Mouse (Mus musculus) testis, adult 2 months (tissue): ENCODE measurements around the gene Mbd4. TPM values are rescaled to one million over a fixed set of nuclear protein-coding genes. Genes with fewer than 3 reads are reported as not detected.

Experiments used
- H3K27ac ChIP-seq: fragments of 200-500 bp; 2 replicates; pipeline ENCODE4 v1.5.1; 2012; ENCODE audit warnings: low read depth, low read length; ENCODE audit not compliant: control insufficient read depth, insufficient read depth
- H3K27me3 ChIP-seq: fragments of 200-500 bp; 2 replicates; pipeline ENCODE4 v1.6.1; 2012; ENCODE audit warnings: mild to moderate bottlenecking, low read length, moderate library complexity; ENCODE audit not compliant: control insufficient read depth, insufficient read depth
- H3K36me3 ChIP-seq: fragments of 200-500 bp; 2 replicates; pipeline ENCODE4 v1.6.1; 2012; ENCODE audit warnings: mild to moderate bottlenecking, low read length; ENCODE audit not compliant: control insufficient read depth, insufficient read depth
- H3K4me1 ChIP-seq: fragments of 200-500 bp; 2 replicates; pipeline ENCODE4 v1.6.1; 2012; ENCODE audit warnings: low read length; ENCODE audit not compliant: control insufficient read depth, insufficient read depth
- H3K4me3 ChIP-seq: fragments of 200-500 bp; 2 replicates; pipeline ENCODE4 v1.5.1; 2012; ENCODE audit warnings: low read depth, mild to moderate bottlenecking, low read length, moderate library complexity, mixed read lengths; ENCODE audit not compliant: control insufficient read depth
- CTCF ChIP-seq: fragments of 200-500 bp; IDR thresholded peaks from 2 replicates; pipeline ENCODE4 v1.5.1; 2012; ENCODE audit warnings: low read depth, mild to moderate bottlenecking, inconsistent platforms, low read length, moderate library complexity; ENCODE audit not compliant: control insufficient read depth, insufficient read depth, insufficient replicate concordance
- POLR2A ChIP-seq: fragments of 200-500 bp; IDR thresholded peaks from 2 replicates; pipeline ENCODE4 v1.6.1; 2012; ENCODE audit warnings: low read depth, mild to moderate bottlenecking, inconsistent platforms, low read length, moderate library complexity; ENCODE audit not compliant: control insufficient read depth
- polyA plus RNA-seq: library from polyadenylated mRNA; depleted of rRNA; stranded (reverse); fragments of >200 nt; gene quantifications from 2 replicates; pipeline ENCODE4 v1.2.3, GENCODE M21; 2012

The Mbd4 gene
- polyA plus RNA-seq, 1 experiment = 7.6 TPM

DNA sequence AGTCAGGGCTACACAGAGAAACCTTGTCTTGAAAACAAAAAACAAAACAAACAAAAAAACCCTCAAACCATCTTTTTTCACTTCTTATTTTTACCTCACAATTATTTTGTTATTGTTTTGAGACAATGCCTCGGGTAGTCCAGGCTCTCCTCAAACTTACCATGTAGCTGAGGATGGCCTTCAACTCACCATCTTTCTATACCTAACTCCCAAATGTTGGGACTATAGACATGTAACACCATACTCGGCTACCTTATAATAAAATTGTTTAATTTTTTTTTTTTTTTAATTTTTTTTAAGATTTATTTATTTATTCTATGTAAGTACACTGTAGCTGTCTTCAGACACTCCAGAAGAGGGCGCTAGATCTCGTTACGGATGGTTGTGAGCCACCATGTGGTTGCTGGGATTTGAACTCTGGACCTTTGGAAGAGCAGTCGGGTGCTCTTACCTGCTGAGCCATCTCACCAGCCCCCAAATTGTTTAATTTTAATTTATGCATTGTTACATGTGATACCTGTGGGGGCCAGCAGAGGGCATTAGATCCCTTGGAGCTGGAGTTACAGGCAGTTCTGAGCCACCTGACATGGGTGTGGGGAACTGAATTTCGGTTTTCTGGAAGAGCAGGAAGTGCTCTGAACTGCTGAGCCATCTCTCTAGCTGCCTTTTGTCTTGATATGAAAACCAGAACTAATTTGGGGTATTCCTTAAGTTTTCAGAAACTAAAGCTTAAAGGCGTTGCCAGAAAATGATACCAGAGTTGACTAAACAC is 6.3 kb downstream of the Mbd4 start:
- Histone ChIP-seq H3K27ac (no peak overlapping the region), H3K4me1 (no peaks in the 10 kb centered on the region), H3K36me3 (no peaks in the 10 kb centered on the region), H3K4me3 (no peak overlapping the region), H3K27me3 (no peaks in the 10 kb centered on the region)
- peak; percentile 34; the same call in 1 of the 2 replicates for TF ChIP-seq CTCF
- TF ChIP-seq POLR2A = no peak

DNA sequence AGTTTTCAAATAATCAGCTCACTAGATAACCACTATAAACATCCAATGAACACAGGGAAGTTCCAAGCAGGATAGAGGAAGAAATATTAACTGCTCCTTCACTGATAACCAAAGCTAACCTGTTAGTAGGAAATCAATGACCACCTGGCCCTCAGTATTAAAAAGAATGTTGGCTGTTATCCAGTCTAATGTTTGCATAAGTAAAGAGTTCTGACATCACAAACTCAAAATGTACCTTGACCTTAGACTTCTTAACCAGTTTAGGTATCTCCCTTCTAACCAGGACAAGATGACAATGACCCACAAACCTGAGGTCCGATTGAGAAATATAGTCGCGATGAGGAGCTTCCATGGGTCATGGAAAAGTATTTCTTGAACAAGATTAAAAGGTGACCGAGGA is 8.2 kb downstream of the Mbd4 start:
- Histone ChIP-seq H3K36me3 (no peaks in the 10 kb centered on the region), H3K27ac (no peak overlapping the region), H3K4me3 (no peak overlapping the region), H3K27me3 (no peaks in the 10 kb centered on the region), H3K4me1 (no peaks in the 10 kb centered on the region)
- TF ChIP-seq CTCF (no peak), POLR2A (no peak)

- TF ChIP-seq POLR2A (no peak), CTCF (no peak)
- no peaks in the 10 kb centered on the region for H3K36me3 ChIP-seq
- peak overlapping the region; percentile 89 for H3K4me3 ChIP-seq
- H3K27me3 ChIP-seq = no peaks in the 10 kb centered on the region
- peaks cover 8% of the 10 kb centered on the region for H3K4me1 ChIP-seq
- no peak overlapping the region for H3K27ac ChIP-seq
Measured at GRCm38 (mm10) chr6:115838745-115839144, 14.4 kb downstream of the Mbd4 start.

GRCm38 (mm10) chr6:115838161-115838597 is 15.0 kb downstream of the Mbd4 start, which contains the start of gene Efcab12:
Efcab12 (minus strand) TSS chr6:115838412.
- no peaks in the 10 kb centered on the region for H3K27me3 ChIP-seq
- peak within 1 kb of the TSS; percentile 89 for H3K4me3 ChIP-seq
- peak within 1 kb of the TSS; percentile 85 for H3K27ac ChIP-seq
- TF ChIP-seq CTCF (no peak), POLR2A (peak; percentile 54; the same call in 1 of the 2 replicates)
- H3K4me1 ChIP-seq = peaks cover 8% of the 10 kb centered on the region
- H3K36me3 ChIP-seq = no peaks in the 10 kb centered on the region

DNA sequence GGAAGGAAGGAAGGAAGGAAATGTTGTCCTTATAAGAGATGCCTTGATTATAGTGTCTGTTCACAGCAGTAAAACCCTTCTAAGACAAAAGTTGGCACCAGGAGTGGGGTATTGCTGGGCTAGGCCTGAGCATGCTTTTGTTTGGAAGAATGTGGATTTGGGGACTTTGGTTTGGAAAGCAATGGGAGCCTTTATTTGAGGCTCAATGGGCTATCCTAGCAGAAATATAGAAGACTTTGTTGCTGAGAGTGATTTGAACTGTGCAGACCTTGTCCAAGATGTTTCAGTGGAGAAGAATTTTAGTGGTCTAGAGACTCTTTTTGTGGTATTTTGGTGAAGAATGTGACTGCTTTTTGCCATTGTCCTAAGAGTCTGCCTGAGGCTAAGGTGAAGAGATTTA is 19.3 kb downstream of the Mbd4 start:
- Histone ChIP-seq H3K4me1 (peaks cover 8% of the 10 kb centered on the region), H3K27me3 (no peaks in the 10 kb centered on the region), H3K36me3 (no peaks in the 10 kb centered on the region), H3K4me3 (no peak overlapping the region), H3K27ac (no peak overlapping the region)
- TF ChIP-seq CTCF (no peak), POLR2A (no peak)

- TF ChIP-seq CTCF (no peak), POLR2A (no peak)
- no peak overlapping the region for H3K4me3 ChIP-seq
- no peaks in the 10 kb centered on the region for H3K27me3 ChIP-seq
- H3K27ac ChIP-seq = no peak overlapping the region
- H3K36me3 ChIP-seq = no peaks in the 10 kb centered on the region
- H3K4me1 ChIP-seq = no peaks in the 10 kb centered on the region
Measured at GRCm38 (mm10) chr6:115832152-115832850, 20.9 kb downstream of the Mbd4 start.
